Mouse (Mus musculus): ENCODE results near the gene Zfp811.

Gene Zfp811

DNA sequence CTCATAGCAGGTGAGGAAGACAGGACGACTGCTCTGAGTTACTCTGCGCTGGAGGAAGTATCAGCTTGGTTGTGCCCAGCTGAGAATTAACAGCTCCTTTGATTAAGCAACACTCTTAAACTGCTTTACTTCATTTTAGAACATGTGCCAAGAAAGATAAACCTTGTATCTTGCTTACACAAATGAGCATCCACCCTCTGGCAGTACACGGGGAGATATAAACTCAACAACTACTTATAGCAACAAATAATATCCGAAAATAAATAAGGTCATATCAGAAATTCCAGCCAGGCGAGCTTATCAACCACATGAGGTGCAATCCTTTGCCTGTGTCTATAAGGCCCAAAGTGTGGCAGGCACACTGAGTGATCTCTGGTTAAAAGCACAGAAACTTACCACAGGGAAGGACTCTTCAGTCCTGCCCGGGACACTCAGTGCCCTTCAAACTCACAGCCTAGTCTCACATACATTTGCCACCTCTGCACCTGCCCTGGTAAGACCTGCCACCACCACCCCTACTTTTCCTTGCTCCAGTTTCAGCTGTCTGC, 56.8 kb downstream of the Zfp811 start:
- DNase-seq = no peak

DNA sequence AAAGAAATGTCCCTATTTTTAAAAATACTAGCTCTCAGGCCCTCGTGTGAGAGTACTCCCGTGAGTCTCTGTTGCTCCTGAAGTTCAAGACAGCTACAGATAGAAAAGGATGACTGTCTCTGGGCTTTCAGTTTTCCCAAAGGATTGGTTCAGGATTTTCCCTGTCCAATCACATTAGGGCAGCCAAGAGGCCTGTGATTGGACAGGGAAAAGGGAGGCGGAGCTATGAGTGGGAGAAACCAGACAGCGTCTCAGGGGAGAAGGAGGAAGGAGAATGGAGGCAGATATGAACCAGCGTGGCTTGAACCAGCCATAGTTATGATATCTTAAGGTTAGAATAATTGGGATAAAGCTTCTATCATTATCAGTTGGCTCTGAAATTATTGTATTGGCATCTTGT, 59.1 kb downstream of the Zfp811 start:
- no peak for DNase-seq

Data from cerebellum, postnatal 14 days (tissue).